Mouse (Mus musculus) embryonic facial prominence, embryonic 13.5 days (tissue): Measurements from ENCODE around the gene Crim1. TPM values are rescaled to one million over a fixed set of nuclear protein-coding genes. Genes with fewer than 3 reads are reported as not detected.

ENCODE experiments used
- ATAC-seq: fragments of 200-750 bp; cut with Nextera tagmentation; 2 replicates; pipeline ENCODE4 v1.8.0; 2017; ENCODE audit warnings: low read depth; ENCODE audit not compliant: insufficient number of reproducible peaks, insufficient read depth, low FRiP score, low TSS enrichment
- H3K27ac ChIP-seq: fragments of 300-500 bp; sonication (generic); 2 replicates; pipeline ENCODE4 v1.5.1; 2015; ENCODE audit warnings: moderate library complexity, mild to moderate bottlenecking, inconsistent platforms
- H3K27me3 ChIP-seq: fragments of 300-500 bp; sonication (generic); 2 replicates; pipeline ENCODE4 v1.6.1; 2015; ENCODE audit warnings: mild to moderate bottlenecking, inconsistent platforms
- H3K36me3 ChIP-seq: fragments of 300-500 bp; sonication (generic); 2 replicates; pipeline ENCODE4 v1.6.1; 2015; ENCODE audit warnings: mild to moderate bottlenecking, inconsistent platforms
- H3K4me1 ChIP-seq: fragments of 300-500 bp; sonication (generic); 2 replicates; pipeline ENCODE4 v1.6.1; 2015; ENCODE audit warnings: inconsistent platforms
- H3K4me2 ChIP-seq: fragments of 300-500 bp; sonication (generic); 2 replicates; pipeline ENCODE4 v1.6.1; 2015; ENCODE audit warnings: moderate library complexity, mild to moderate bottlenecking, inconsistent platforms
- H3K4me3 ChIP-seq: fragments of 300-500 bp; sonication (generic); 2 replicates; pipeline ENCODE4 v1.5.1; 2015; ENCODE audit warnings: mild to moderate bottlenecking, inconsistent platforms
- H3K9ac ChIP-seq: fragments of 300-500 bp; sonication (generic); 2 replicates; pipeline ENCODE4 v1.6.1; 2015; ENCODE audit warnings: mild to moderate bottlenecking, inconsistent platforms
- H3K9me3 ChIP-seq: fragments of 300-500 bp; sonication (generic); 2 replicates; pipeline ENCODE4 v1.6.1; 2016; ENCODE audit warnings: inconsistent platforms
- WGBS: fragments of 180-500 bp; shearing (Covaris S2); methylation state at CpG from one replicate; pipeline ENCODE4 v1.1.7; 2015; ENCODE audit warnings: mixed read lengths; 5-methylcytosine and 5-hydroxymethylcytosine counted together
- polyA plus RNA-seq: library from polyadenylated mRNA; unstranded; fragments of >200 nt; fragmentation: Nextera tagmentation; extraction: Ambion mirVana; gene quantifications from 2 replicates; pipeline ENCODE4 v1.2.1, GENCODE M21; 2015

Crim1 gene
- polyA plus RNA-seq, 1 experiment from 2014 or later: 6.5 TPM

DNA sequence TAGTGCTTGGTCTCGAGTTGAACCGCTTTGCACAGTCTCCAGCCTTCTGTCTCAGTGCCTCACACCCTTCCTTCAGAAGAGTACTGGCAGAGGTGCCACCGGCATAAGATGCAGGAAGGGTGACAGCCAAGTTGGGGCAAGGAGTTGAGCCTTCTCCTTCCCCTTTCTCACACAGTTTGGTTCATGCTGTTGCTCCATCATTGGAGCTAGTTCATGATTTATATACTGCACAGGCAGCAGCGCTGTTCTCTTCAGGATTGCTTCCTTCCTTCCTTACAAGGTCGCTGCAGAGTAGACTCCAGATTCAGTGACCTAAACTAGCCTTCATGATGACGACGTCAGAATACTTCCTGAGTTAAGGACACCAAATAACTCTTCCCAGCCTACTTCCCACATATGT, 166.0 kb downstream of the Crim1 start:
- no peaks in the 10 kb centered on the region for H3K9me3 ChIP-seq
- no peaks in the 10 kb centered on the region for H3K4me1 ChIP-seq
- no peak overlapping the region for H3K27ac ChIP-seq
- ATAC-seq: no peak
- peaks cover 43% of the 10 kb centered on the region for H3K36me3 ChIP-seq
- 76% methylated on average over 7 of the region's 7 CpGs for WGBS
- H3K4me3 ChIP-seq: no peak overlapping the region
- no peaks in the 10 kb centered on the region for H3K27me3 ChIP-seq
- H3K9ac ChIP-seq: no peak overlapping the region
- H3K4me2 ChIP-seq: no peak overlapping the region

DNA sequence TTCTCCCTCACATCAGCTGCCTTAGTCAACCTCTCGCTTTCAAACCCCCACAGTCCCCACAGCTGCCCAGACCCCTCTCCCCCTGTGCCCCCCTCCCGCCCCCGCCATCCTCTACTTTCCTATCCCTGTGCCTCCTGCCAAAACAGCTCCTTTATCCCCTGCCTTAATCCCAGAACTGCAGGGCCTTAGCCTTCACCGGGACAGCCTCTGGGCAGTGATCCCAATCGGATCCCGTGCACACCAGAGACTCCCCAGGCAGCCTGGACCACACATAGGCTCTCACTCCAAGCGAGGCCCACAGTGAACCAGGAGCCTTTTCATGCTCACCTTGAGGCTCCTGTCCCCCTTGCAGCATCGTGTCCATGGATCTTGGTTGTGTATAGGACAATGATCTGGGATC, 168.4 kb downstream of the Crim1 start:
- H3K9ac ChIP-seq: no peak overlapping the region
- H3K4me3 ChIP-seq: no peak overlapping the region
- peaks cover 53% of the 10 kb centered on the region for H3K36me3 ChIP-seq
- H3K9me3 ChIP-seq: no peaks in the 10 kb centered on the region
- no peak overlapping the region for H3K4me2 ChIP-seq
- no peaks in the 10 kb centered on the region for H3K4me1 ChIP-seq
- no peak overlapping the region for H3K27ac ChIP-seq
- no peaks in the 10 kb centered on the region for H3K27me3 ChIP-seq
- ATAC-seq: 0 out of 2 replicates have a peak, but pooled peaks have one; percentile 22
- WGBS: 77% methylated on average over 8 of the region's 8 CpGs

DNA sequence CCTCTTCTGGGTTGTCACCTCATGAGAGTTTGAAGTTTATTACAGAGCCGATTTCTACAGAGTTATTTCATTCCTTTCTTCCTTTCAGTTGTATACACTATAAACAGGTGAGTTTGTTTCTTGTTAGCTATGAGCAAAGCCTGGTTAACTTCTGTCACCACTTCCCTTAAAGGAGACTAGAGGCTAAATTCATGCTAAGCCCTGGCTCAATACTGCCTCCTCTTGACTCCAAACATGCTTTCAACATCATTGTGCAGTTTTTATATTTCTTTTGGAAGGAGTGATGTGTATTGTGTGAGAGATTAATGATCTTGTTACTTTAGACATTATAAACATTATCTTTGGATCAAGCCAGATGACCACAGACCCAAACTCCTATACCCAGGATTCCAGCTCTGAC, 170.4 kb downstream of the Crim1 start:
- H3K4me3 ChIP-seq: no peak overlapping the region
- no peak overlapping the region for H3K9ac ChIP-seq
- no peak overlapping the region for H3K27ac ChIP-seq
- no peaks in the 10 kb centered on the region for H3K9me3 ChIP-seq
- 85% methylated on average over 1 of the region's 1 CpGs for WGBS
- H3K36me3 ChIP-seq: peaks cover 56% of the 10 kb centered on the region
- ATAC-seq: no peak
- no peak overlapping the region for H3K4me2 ChIP-seq
- H3K27me3 ChIP-seq: no peaks in the 10 kb centered on the region
- H3K4me1 ChIP-seq: no peaks in the 10 kb centered on the region

DNA sequence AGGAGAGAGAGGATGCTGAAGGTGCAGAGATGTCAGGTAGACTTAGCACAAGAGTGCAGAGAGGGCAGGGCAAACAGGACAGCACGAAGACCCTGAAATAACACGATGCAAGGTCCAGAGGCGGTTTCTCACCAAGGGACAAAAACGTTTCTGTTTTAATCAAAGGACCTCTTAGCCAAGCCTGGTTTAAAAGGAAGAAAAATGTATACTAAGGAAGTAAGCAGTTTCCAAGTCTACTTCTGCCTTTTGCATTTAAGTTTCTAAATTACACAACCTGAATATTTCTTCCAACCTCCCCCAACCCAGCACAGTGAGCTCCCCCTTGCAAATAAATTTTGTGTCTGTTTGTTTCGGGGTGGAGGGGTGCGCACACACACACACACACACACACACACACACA, 173.1 kb downstream of the Crim1 start:
- peaks cover 52% of the 10 kb centered on the region for H3K36me3 ChIP-seq
- no peak for ATAC-seq
- no peaks in the 10 kb centered on the region for H3K27me3 ChIP-seq
- H3K27ac ChIP-seq: no peak overlapping the region
- 89% methylated on average over 6 of the region's 6 CpGs for WGBS
- no peak overlapping the region for H3K9ac ChIP-seq
- no peak overlapping the region for H3K4me2 ChIP-seq
- H3K9me3 ChIP-seq: no peaks in the 10 kb centered on the region
- no peaks in the 10 kb centered on the region for H3K4me1 ChIP-seq
- no peak overlapping the region for H3K4me3 ChIP-seq

DNA sequence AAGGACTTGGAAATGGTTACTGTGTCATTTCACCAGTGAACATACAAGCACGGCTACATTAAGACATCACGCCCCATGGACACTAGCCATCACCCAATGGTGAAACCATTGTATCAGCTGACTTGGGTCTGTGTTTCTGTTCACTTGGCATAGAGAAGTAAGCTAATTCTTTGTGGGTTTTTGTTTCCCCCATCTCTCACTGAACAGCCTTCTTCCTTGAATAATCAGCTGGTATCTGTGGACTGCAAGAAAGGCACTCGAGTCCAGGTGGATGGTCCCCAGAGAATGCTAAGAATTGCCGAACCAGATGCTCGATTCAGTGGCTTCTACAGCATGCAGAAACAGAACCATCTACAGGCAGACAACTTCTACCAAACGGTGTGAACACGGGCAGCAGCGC, 173.8 kb downstream of the Crim1 start:
- H3K36me3 ChIP-seq: peaks cover 47% of the 10 kb centered on the region
- WGBS: 88% methylated on average over 8 of the region's 8 CpGs
- H3K4me1 ChIP-seq: no peaks in the 10 kb centered on the region

DNA sequence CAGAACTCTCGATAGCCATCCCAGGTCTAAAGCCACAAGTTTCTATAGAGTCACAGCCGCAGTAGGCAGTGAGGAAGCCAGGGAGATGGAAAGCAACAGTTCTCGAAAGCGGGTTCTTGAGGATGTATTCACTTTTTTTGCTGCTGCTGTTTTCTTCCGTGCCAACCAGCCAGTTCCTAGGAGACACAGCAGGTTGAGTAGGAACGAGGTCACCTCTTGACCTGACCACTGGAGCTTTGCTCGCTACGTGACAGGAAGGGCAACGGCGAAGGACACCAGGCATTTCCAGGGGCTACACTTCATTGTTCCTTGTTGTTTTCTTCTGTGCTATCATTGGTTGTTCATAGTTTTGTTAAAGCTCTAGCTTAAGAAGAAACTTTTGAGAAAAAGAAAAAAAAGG, 174.7 kb downstream of the Crim1 start:
- no peak overlapping the region for H3K27ac ChIP-seq
- H3K36me3 ChIP-seq: peaks cover 45% of the 10 kb centered on the region
- H3K9ac ChIP-seq: no peak overlapping the region
- 75% methylated on average over 10 of the region's 10 CpGs for WGBS
- H3K4me2 ChIP-seq: no peak overlapping the region
- no peak overlapping the region for H3K4me3 ChIP-seq
- no peak for ATAC-seq
- no peaks in the 10 kb centered on the region for H3K4me1 ChIP-seq
- H3K27me3 ChIP-seq: no peaks in the 10 kb centered on the region
- no peaks in the 10 kb centered on the region for H3K9me3 ChIP-seq

More for the DNA sequence above, 173.8 kb downstream of the Crim1 start:
- ATAC-seq: no peak
- H3K4me2 ChIP-seq: no peak overlapping the region
- H3K27ac ChIP-seq: no peak overlapping the region
- H3K4me3 ChIP-seq: no peak overlapping the region
- no peak overlapping the region for H3K9ac ChIP-seq
- no peaks in the 10 kb centered on the region for H3K9me3 ChIP-seq
- no peaks in the 10 kb centered on the region for H3K27me3 ChIP-seq

DNA sequence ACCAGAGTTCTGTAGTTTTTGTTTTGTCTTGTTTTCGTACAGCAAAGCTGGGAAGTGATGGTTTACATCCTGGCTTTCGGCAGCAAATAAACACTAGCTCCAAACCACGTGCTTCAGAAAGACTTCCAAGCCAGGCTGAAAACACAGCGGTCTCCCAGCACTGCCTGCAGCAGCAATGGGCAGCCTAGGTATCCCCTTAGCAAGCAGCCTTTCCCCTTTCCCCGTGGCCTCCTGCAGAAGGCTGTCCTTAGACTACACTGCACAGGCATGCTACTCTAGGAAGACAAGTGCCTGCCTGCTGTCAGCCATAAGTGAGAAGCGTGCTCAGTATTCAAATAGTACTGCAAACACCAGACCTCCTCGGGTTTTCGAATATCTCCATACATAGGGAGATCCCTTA, 176.5 kb downstream of the Crim1 start:
- Histone ChIP-seq H3K4me3 (no peak overlapping the region), H3K9me3 (no peaks in the 10 kb centered on the region), H3K4me2 (no peak overlapping the region), H3K36me3 (peaks cover 46% of the 10 kb centered on the region), H3K4me1 (no peaks in the 10 kb centered on the region), H3K9ac (no peak overlapping the region), H3K27me3 (no peaks in the 10 kb centered on the region), H3K27ac (no peak overlapping the region)
- no peak for ATAC-seq
- 72% methylated on average over 8 of the region's 8 CpGs for WGBS

DNA sequence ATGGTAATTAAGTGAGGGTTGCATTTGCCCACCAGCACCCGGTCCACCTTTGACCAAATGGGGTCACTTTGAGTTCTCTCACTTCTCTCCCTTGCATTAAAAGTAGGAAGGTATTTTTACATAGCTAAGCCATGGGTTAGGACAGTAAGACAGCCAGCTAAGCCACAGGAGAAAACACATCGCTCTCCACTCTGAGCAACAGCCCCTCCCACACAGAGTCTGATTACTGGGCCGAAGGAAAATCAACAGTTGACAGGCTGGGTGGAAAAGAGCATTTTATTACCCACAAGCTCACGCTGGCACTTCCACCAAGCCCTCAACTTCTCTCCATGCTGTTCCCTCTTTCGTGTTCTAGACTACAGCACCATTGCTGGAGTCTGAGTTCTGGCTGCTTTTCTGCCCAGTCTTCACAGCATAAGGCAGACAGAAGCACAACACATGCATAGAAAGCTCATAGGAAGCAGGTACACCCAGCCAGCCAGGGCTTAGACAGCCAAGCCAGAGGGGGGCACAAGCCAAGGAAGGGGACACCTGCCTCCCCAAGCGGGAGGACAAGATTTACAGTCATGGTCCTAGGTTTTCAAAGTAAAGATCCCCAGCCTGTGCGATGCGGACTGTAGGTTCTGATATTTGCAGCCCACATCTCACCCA, 179.2 kb downstream of the Crim1 start:
- WGBS: 78% methylated on average over 8 of the region's 8 CpGs
- Histone ChIP-seq H3K4me2 (no peak overlapping the region), H3K36me3 (peaks cover 33% of the 10 kb centered on the region), H3K4me1 (no peaks in the 10 kb centered on the region), H3K27ac (no peak overlapping the region), H3K9me3 (no peaks in the 10 kb centered on the region), H3K4me3 (no peak overlapping the region), H3K27me3 (no peaks in the 10 kb centered on the region), H3K9ac (no peak overlapping the region)
- no peak for ATAC-seq

DNA sequence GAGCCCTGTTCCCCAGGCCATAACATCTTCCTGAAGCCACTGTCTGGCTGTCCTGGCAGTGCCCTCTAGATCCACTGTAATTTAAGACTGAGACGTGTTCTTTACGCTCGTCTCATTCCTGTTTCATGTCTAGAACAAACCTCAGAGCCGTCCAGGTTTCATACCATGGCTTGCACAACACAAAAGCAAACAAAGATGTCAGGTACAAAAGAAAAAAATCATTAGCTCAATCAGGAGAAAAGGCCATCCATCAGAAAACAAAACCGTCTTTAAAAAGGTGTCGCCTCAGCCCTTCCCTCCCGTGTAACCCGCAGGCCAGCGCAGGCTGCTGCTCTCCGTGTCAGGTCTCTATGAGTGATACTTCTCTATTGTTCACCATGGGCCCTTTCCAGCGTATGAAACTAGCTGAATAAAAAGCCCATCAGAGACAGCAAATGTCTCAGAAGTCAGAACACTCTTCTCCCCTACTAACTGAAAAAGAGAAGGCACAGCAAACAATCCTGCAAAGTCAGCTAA, 179.7 kb downstream of the Crim1 start:
- Histone ChIP-seq H3K9me3 (no peaks in the 10 kb centered on the region), H3K4me1 (no peaks in the 10 kb centered on the region), H3K27me3 (no peaks in the 10 kb centered on the region), H3K27ac (no peak overlapping the region), H3K36me3 (peaks cover 28% of the 10 kb centered on the region), H3K4me2 (no peak overlapping the region), H3K4me3 (no peak overlapping the region), H3K9ac (no peak overlapping the region)
- ATAC-seq: no peak
- WGBS: 80% methylated on average over 11 of the region's 11 CpGs

DNA sequence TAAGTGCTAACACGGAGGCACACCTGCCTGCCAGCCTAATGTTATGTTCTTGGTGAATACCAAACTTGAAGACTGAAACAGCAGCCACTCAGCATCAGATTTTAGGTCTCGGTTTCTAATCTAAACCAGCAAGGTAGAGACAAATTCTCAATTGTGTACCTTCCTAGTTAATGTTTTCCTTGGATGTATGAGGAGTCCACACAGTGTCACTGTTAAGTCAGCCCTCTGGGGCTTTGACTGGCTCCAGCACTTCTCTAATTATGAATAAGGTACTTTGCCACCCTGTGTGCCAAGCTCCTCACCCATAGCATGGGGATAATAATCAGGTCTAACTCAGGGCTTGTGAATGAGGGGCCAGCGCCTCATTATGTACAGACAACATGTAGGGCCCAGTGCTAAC, 182.3 kb downstream of the Crim1 start:
- Histone ChIP-seq H3K9ac (no peak overlapping the region), H3K27me3 (no peaks in the 10 kb centered on the region), H3K4me1 (no peaks in the 10 kb centered on the region), H3K4me2 (no peak overlapping the region), H3K9me3 (no peaks in the 10 kb centered on the region), H3K4me3 (no peak overlapping the region), H3K27ac (no peak overlapping the region), H3K36me3 (peaks cover 25% of the 10 kb centered on the region)
- no peak for ATAC-seq
- 89% methylated on average over 3 of the region's 3 CpGs for WGBS

DNA sequence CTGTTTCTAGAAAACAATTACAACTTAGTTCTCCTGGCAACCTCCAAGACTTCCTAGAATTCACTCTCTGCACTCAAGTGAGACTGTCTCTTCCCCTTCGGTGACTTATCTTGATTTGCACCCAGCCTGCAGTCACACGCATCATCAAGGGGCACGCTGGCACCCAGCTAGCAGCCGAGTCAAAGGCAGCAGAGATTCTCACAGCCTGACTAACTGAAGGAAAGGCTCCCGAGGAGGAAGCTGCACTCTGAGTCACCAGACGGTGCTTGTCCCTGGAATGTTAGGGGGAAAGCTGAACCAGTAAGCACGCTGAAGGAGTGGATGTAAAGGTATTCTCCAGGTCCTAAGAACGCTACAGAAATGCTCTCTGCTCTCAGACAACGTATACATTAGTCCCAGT, 187.6 kb downstream of the Crim1 start:
- Histone ChIP-seq H3K27me3 (no peaks in the 10 kb centered on the region), H3K27ac (no peak overlapping the region), H3K9ac (no peak overlapping the region), H3K4me2 (no peak overlapping the region), H3K4me1 (no peaks in the 10 kb centered on the region), H3K9me3 (no peaks in the 10 kb centered on the region), H3K4me3 (no peak overlapping the region), H3K36me3 (peaks cover 1% of the 10 kb centered on the region; the same call in 1 of the 2 replicates)
- ATAC-seq: no peak
- WGBS: 82% methylated on average over 9 of the region's 9 CpGs

DNA sequence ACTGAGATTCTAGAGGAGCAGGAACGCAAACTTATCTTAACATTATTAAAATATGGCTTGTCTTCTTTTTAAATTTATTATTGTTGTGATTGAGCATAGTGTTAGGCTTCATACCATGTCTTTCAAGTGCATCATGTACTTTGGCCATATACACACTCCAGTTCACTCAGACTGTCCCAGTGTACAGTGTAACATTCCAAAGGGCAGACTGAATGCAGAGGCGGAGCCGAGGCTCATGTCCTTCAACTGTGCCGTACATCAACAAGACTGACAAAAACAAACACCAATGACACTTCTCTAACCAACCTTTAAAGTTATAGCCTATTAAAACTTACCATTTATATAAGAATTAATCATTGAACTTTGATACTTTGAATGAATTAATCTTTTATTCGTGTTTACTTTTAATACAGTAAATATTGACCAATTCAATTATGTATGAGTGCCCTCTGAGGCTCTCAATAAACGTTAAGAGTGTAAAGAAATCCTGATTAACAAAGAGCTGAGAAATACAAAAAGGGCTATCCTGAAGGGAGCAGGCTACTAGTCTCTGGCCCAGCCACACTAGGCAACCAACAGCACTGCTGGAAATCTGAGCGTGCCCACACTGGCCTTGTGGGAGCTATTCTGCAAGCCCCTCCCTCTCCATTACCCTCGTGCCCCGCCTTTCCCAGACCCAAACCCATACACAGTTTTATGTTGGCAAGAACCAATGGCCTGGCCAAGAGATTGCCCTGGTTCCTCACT, 188.2 kb downstream of the Crim1 start:
- Histone ChIP-seq H3K27ac (no peak overlapping the region), H3K9ac (no peak overlapping the region), H3K4me3 (no peak overlapping the region), H3K27me3 (no peaks in the 10 kb centered on the region), H3K4me2 (no peak overlapping the region), H3K9me3 (no peaks in the 10 kb centered on the region), H3K4me1 (no peaks in the 10 kb centered on the region), H3K36me3 (no peaks in the 10 kb centered on the region)
- no peak for ATAC-seq
- 76% methylated on average over 9 of the region's 9 CpGs for WGBS
